Mouse (Mus musculus) bone marrow macrophage, adult 2 months (primary cell): ENCODE measurements around the gene Opa1.

Source experiments
- CTCF ChIP-seq: IDR thresholded peaks from 2 replicates; pipeline ENCODE4 v1.5.1; 2012; ENCODE audit warnings: low read depth, mild to moderate bottlenecking, low read length, moderate library complexity
- POLR2A ChIP-seq: IDR thresholded peaks from 2 replicates; pipeline ENCODE4 v1.6.1; 2012; ENCODE audit warnings: mild to moderate bottlenecking, low read depth, low read length, borderline replicate concordance

DNA sequence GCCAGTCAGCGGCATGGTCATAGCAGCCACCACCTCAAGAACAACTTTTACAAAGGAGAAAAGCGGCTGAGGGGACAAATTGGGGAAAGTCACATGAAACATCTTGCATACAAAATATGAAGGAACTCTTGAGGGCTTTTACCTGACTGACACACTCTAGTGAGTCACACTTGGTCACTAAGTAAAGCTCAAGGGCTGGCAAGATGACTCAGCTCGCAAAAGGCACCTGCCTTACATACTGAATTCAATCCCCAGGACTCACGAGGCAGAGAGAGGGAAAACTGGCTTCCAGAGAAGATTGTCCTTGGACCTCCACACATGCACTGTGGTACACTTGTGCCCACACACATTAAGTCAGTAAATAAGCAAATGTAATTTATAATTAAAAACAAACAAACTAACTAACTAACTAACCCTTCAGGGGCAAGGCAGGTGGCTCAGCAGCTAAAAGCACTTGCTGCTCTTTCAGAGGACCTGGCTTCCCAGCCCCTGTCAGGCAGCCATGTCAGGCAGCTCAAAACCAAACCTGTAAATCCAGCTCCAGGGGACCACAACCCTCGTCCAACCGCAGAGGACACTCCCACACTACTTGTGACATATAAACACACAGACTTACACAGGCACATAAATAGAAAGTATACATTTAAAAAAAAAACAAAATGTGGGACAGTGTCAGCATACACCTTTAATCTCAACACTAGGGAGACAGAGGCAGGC is 84.1 kb downstream of the Opa1 start:
- no peak for TF ChIP-seq POLR2A
- TF ChIP-seq CTCF, result no peak
